Mouse (Mus musculus) 3134 (cell line): Measurements from ENCODE around the gene C2cd4c.

Experiments used
- DNase-seq: peaks from one replicate; pipeline ENCODE4 v3.0.0-alpha.2; 2011; ENCODE audit warnings: low spot score; ENCODE audit not compliant: insufficient read length; ENCODE audit errors: extremely low read depth

C2cd4c gene

GRCm38 (mm10) chr10:79580356-79580755 lies 33.5 kb downstream of the C2cd4c start:
- DNase-seq: no peak

GRCm38 (mm10) chr10:79579781-79580180 lies 34.0 kb downstream of the C2cd4c start:
- no peak for DNase-seq

GRCm38 (mm10) chr10:79578891-79579290 lies 34.9 kb downstream of the C2cd4c start:
- no peak for DNase-seq

- no peak for DNase-seq
Measured at GRCm38 (mm10) chr10:79578276-79578675, 35.5 kb downstream of the C2cd4c start.

GRCm38 (mm10) chr10:79577376-79577775 lies 36.4 kb downstream of the C2cd4c start:
- DNase-seq: no peak

- no peak for DNase-seq
Measured at GRCm38 (mm10) chr10:79575754-79576153, 38.1 kb downstream of the C2cd4c start.

- no peak for DNase-seq
Measured at GRCm38 (mm10) chr10:79574796-79575195, 39.0 kb downstream of the C2cd4c start.

GRCm38 (mm10) chr10:79574350-79574749 lies 39.5 kb downstream of the C2cd4c start:
- peak; percentile 25 for DNase-seq

GRCm38 (mm10) chr10:79573611-79574010 lies 40.2 kb downstream of the C2cd4c start:
- no peak for DNase-seq

GRCm38 (mm10) chr10:79571314-79571713 lies 42.5 kb downstream of the C2cd4c start:
- no peak for DNase-seq

GRCm38 (mm10) chr10:79569921-79570320 lies 43.9 kb downstream of the C2cd4c start:
- DNase-seq: no peak

GRCm38 (mm10) chr10:79559716-79560115 lies 54.1 kb downstream of the C2cd4c start:
- no peak for DNase-seq

GRCm38 (mm10) chr10:79557496-79557895 lies 56.3 kb downstream of the C2cd4c start:
- DNase-seq: no peak

- no peak for DNase-seq
Measured at GRCm38 (mm10) chr10:79556951-79557350, 56.9 kb downstream of the C2cd4c start.
